Mouse (Mus musculus) brain, embryonic 18.5 days (tissue): Measurements from ENCODE around the gene Gm5475.

ENCODE experiments used
- DNase-seq: peaks from one replicate; pipeline ENCODE4 v3.0.0-alpha.2; 2012; ENCODE audit warnings: low read depth, low spot score

Gene Gm5475

GRCm38 (mm10) chr15:100413306-100413705, 8.6 kb upstream of the Gm5475 start:
- no peak for DNase-seq

DNA sequence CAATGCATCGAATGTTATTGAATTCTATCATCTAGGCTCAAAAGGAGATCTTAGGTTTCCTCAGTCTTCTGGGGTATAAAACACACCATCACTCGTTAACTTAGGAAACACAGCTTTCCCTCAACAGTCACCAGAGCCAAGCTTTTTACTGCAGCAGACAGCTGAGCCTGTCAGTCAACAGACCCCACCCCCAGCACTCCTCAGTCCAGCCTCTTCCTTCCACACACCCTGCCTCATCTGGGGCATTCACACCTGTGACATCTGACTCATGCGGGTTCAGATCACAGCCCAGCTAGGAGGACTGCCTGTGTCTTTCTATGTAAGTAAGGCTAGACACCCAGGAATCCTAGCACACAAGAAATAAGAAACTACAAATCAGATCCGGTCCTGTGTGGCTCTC, 7.9 kb upstream of the Gm5475 start:
- no peak for DNase-seq

DNA sequence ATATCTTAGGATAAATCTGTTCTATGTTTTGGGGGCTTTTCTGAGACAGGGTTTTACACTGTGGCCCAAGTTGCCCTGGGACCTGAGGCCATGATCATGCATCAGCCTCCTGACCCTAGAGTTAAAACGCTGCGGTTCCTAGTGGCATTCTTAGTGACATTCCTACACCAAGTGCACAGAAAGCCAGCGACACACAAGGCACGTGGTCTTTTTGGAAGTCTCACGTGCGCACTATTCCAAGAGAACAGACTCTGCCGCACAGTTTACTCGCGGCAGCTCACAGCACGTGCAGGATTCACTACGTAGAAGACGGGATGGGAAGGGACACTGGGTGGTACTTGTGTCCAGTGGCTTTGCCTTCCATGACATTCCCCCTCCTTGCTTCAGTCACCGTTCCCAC, 7.0 kb upstream of the Gm5475 start:
- DNase-seq = no peak

DNA sequence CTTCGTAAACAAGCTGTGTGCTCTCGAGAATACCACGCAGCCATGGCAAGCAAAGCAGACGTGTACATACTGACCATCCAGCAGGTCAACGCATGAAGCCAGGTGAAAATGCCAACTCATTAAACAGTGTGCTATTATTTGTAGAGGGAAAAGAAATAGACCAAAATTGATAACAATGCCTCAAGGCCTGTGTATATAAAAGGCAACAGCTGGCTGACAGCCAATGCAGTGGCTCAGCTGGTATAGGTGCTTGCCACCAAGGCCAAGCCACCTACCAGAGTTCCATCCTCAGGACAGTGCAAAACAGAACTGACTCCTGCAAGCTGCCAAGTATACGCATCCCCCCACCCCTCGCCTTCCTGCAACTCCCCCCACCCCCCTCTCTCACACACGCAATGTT, 6.3 kb upstream of the Gm5475 start:
- DNase-seq = no peak

GRCm38 (mm10) chr15:100417854-100418450, 4.0 kb upstream of the Gm5475 start:
- no peak for DNase-seq

- DNase-seq = no peak
Measured at GRCm38 (mm10) chr15:100419311-100419710, 2.6 kb upstream of the Gm5475 start.

- no peak for DNase-seq
Measured at GRCm38 (mm10) chr15:100419901-100420745, 1.8 kb upstream of the Gm5475 start.

DNA sequence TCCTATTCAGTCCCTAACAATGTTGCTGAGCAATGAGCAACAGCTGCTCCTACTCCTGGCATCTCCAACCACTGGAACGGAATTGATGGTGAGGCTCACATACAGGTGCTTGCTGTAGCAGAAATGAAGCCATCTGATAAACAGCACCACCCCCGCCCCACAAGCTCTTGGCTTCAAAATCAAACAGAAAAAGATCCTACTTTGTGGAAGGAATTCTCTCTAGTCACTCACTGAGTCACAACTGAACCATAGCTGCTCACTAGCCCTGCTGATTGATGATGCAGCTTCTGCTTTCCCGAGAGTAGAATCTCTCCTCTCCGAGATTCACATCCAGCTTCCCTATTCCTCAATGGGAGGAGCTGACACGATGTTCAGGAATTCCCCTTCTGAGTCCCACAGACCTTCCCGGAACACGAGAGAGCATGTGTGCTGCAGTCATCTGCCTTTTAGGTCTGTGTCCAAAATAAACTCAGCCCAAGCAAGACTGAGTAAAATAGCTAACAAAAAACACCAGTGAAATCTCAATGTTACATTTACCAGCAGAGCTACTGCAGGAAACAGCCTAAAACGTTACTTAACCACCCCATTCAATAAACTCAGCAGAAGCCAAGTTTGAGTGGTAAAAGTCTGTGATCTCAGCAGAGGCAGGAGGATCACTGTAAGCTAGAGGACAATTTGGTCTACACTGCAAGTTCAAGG, 739 bp upstream of the Gm5475 start:
- DNase-seq = no peak

GRCm38 (mm10) chr15:100422476-100422875, 529 bp downstream of the Gm5475 start:
- no peak for DNase-seq

DNA sequence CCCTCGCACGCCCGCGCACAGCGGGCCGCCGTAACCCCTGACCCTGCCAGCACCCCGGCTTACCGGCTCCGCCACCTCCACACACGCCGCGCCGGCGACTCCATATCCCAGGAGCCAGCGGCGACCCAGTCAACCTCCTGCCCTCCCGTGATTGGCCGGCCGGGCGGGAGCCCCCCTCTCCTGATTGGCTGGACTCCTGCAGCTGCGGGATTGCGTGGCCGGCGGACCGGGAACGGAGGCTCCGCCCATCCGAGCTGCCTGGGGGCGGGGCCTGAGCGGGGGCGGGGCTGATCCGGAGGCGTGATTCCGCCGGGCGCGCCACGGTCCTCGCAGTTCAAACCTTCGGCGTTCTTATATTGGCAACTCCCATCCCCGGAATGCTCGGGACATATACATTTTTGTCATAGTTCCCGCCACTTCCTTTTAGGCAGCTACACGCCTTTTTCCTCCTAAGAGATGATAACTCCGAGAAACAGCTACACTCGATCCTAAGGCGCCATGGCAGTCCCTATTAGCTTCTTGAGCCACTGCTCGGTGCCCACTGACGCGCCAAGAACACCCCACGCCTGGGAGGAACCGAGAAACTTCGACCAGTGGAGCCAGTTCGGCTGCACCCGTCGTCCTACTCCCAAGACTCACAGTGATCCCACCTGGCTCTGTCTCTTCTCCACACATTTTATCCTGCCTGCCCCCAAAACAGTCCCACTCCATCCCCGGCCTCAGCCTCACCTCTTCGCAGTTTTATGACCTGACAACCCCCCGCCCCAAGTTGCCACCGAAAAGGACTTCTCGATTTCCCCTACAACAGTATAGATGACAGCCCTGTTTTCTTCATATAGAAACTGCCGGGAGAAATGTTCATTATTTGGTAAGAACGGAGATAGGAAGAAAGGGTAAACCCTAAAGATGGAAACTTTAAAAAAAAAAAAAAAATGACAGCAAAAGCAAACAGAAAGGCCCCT, 1.2 kb downstream of the Gm5475 start:
- peak; percentile 84 for DNase-seq

GRCm38 (mm10) chr15:100423916-100424315, 2.0 kb downstream of the Gm5475 start:
- no peak for DNase-seq

GRCm38 (mm10) chr15:100424396-100425122, 2.6 kb downstream of the Gm5475 start, which contains the start of gene Slc11a2:
Slc11a2 (minus strand) TSS chr15:100425072.
- DNase-seq = no peak

GRCm38 (mm10) chr15:100428296-100428905, 6.5 kb downstream of the Gm5475 start:
- DNase-seq = no peak

GRCm38 (mm10) chr15:100429959-100430565, 8.1 kb downstream of the Gm5475 start:
- no peak for DNase-seq

DNA sequence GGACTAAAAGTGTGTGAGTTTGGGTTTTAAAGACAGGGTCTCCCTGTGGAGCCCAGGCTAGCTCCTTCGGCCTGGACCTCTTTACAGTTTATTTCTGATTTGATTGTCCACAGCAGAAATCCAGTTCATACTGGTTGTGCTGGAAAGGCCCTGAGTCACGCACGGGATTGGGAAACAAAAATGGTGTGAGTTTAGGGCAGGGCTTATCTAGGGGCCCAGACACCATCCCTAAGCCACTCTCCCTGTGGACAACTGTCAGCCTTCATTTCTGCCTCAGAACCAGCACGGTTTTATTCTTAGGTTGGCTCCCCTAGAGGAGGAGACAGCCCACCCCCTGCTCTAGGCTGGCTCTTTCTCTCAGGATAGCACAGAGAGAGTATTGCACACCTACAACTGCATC, 11.3 kb downstream of the Gm5475 start:
- no peak for DNase-seq

- DNase-seq = no peak
Measured at GRCm38 (mm10) chr15:100436112-100436511, 14.2 kb downstream of the Gm5475 start.

DNA sequence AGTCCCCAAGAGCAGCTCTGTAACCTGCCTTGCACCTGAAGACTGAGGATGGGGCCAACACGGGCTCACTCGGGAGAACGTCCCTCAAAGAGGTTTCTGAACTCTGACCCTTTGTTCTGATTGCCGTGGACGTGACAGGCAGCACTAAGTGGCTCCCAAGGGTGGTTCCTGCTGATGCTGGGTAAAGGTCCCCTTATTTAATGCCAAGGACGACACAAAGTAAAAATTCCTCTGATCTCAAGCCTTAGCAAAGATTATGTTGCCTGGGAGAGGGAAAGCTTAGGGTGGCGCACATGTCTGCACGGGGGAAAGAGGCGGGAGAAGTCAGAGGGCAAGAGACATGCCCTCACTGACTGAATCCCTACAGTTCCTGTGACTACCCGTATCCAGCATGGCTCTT, 14.6 kb downstream of the Gm5475 start:
- no peak for DNase-seq

DNA sequence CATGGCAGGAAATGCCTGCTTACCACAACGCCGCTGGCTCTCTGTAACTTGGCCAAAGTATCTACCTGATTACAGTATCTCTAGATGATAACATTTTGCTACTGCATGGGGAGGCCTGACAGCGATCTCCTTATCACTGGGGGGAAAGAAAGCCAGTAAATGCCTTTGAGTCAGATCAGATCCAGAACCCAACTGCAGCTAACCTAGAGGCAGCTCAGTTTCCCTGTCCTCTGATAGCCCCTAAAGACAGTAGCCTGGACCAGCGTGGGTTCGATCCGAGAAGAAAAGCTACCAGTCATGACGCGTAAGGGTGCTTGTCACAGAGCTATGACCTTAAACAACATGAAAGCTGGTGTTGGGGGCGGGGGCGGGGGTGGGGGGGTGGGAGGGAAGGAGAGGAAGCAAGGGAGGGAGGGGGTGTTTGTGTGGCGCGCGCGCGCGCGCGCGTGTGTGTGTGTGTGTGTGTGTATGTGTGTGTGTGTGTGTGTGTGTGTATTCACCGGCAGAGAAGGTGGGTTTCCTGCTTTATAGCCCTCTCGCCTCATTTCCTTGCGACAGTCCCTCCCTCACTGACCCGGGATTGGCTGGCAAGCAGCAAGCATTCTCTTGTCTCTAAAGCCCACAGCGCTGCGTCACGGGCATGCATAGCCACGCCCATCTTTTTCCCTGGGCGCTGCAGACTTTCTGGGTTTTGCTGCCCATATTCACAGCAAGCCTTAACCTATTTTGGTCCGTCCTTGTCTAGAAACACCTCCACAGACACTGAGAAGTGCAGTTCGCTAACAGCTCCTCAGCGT, 21.4 kb downstream of the Gm5475 start:
- peak; percentile 92 for DNase-seq

- DNase-seq = no peak
Measured at GRCm38 (mm10) chr15:100446887-100447286, 24.9 kb downstream of the Gm5475 start.
